Mouse (Mus musculus): ENCODE data around the gene Asna1.

Asna1 gene

GRCm38 (mm10) chr8:85025098-85025932, at the start of gene Asna1:
Gene Asna1 (minus strand): TSS chr8:85025281.
- peak; percentile 97 for DNase-seq (ENCODE audit: low read depth, low spot score)

DNA sequence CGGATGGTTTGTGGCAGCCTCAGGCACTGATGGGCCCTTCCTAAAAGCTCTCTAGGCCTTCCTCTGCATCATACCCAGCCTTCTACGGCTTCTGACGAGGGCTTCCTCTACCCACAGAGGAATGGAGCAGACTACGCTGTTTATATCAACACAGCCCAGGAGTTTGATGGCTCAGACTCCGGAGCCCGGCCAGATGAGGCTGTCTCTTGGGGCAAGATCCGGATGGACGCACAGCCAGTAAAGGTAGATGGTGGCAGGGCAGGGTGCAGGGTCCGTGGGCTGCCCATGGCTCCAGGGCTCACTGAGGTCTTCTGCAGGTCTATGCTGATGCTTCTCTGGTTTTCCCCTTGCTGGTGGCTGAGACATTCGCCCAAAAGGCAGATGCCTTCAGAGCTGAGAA, 49.5 kb upstream of the Asna1 start:
- DNase-seq (ENCODE audit: low read depth, low spot score) = no peak

GRCm38 (mm10) chr8:85074167-85074566, 49.1 kb upstream of the Asna1 start:
- no peak for DNase-seq (ENCODE audit: low read depth, low spot score)

DNA sequence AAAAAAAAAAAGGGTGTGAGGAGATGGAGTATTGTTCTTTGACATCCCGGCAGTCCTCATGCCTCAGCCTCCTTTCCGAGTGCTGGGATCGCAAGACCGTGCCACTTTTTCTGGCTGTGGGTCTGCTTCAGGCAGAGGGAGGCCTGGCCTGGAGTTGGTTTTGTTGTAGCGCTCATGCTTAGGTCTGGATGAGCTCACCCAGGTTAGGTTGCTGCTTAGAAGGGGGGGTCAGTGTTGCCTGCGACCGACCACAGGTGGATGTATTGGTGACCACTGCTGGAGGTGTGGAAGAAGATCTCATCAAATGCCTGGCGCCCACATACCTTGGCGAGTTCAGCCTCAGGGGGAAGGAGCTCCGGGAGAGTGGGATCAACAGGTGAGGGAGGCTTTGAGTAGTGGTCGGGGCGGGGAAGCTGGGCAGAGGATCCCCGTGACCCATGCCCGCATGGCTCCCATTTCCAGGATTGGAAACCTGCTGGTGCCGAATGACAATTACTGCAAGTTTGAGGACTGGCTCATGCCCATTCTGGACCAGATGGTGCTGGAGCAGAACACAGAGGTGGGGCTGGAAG, 48.0 kb upstream of the Asna1 start:
- no peak for DNase-seq (ENCODE audit: low read depth, low spot score)

DNA sequence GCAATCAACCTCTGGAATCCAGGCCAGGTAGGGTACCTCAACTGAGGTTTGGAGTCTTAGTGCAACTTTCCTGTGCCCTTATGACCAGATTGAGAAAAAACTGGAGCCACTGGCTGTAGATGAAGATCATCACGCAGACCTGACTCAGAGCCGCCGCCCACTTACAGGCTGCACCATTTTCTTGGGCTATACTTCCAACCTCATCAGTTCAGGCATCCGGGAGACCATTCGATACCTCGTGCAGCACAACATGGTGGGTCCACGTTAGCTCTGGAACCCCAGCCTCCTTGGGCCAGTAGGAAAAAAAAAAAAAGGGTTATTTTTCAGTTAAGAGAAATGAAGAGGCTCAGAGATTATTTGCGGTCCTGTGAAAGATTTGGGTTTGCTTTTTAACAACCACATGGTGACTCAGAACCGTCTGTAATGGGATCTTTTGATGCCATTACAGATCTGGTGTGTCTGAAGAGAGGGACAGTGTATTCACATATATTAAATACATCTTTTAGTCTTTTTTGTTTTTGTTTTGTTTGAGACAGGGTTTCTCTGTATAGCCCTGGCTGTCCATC, 47.4 kb upstream of the Asna1 start:
- DNase-seq (ENCODE audit: low read depth, low spot score) = no peak

DNA sequence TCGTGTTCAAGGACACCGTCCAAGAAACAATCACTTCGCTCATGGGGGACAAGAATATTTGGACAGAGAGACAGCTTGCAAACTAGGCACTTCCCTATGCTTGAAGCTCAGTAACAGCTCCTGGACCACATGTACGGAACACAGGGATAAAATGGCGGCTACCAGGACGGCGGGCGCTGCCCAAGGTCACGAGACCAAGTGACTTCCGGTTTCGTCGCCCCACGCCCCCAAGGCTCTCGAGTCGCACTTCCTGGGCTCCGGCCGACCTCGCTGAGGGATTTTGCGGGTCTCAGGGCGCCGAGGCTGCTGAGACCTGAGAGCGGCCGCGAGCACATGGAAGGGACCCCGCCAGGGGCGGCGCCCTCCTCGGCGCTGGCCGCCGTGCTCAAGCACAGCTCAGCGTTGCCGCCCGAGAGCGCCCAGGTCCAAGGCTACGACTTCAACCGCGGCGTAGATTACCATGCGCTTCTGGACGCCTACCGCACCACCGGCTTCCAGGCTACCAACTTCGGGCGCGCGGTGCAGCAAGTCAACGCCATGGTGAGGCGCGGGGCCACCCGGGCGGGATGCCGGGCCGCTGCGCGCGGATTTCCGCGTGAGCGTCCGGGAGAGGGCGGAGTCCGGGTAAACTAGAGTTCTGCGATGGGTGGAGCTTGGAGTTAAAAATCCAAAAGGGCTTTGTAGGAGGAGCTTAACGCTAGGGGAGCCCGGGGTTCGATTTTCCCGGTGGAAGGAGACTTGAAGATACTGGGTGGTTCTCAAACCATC, 46.6 kb upstream of the Asna1 start, which contains the start of gene Dhps:
TSS of gene Dhps (plus strand) at position 244 of the 768 bp plus-strand sequence.
- peak; percentile 88 for DNase-seq (ENCODE audit: low read depth, low spot score)

DNA sequence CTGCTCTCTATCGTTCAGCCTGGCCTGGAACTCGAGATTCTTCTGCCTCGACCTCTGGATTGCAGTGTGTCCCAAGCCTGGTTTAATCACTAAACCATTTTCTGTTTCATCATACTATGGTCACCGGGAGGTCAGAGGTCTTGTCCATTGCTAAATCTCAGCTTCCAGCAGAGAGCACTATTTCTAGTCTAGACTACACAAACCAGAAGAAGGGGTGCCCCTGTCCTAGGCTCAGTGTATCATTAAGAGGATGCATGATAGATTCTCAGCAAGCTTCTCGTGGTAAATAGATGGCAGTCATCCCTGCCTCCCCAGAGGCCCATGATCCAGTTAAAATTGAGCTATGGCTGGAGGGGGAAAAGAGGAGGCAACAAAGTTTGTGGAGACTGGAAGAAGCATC, 46.0 kb upstream of the Asna1 start:
- DNase-seq (ENCODE audit: low read depth, low spot score) = no peak

- DNase-seq (ENCODE audit: low read depth, low spot score) = no peak
These were observed 42.9 kb upstream of the Asna1 start, which contains the start of gene Gm5741 for GRCm38 (mm10) chr8:85067982-85068381. Gene Gm5741 (minus strand): TSS chr8:85067982.

- no peak for DNase-seq (ENCODE audit: low read depth, low spot score)
These were observed 42.1 kb upstream of the Asna1 start for GRCm38 (mm10) chr8:85067155-85067554.

- no peak for DNase-seq (ENCODE audit: low read depth, low spot score)
These were observed 40.1 kb upstream of the Asna1 start for GRCm38 (mm10) chr8:85065213-85065612.

DNA sequence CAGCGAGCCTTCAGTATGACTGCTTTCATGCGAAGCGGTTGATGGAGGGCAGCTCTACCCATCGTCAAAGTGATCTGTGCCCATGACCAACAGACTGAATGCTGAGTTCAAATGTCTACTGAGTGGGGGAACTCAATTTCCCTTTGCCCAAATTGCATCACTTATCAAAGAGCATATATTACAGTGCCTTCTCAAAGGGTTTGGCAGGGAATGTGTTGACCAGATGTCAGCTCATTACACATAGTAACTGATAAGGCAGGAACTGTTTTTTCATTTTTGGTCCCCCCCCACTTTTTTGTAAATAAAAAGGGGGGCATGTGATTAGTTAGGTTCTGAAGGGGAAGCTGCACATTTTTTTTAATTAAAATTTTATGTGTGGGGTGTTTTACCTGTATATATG, 37.5 kb upstream of the Asna1 start:
- DNase-seq (ENCODE audit: low read depth, low spot score) = no peak

DNA sequence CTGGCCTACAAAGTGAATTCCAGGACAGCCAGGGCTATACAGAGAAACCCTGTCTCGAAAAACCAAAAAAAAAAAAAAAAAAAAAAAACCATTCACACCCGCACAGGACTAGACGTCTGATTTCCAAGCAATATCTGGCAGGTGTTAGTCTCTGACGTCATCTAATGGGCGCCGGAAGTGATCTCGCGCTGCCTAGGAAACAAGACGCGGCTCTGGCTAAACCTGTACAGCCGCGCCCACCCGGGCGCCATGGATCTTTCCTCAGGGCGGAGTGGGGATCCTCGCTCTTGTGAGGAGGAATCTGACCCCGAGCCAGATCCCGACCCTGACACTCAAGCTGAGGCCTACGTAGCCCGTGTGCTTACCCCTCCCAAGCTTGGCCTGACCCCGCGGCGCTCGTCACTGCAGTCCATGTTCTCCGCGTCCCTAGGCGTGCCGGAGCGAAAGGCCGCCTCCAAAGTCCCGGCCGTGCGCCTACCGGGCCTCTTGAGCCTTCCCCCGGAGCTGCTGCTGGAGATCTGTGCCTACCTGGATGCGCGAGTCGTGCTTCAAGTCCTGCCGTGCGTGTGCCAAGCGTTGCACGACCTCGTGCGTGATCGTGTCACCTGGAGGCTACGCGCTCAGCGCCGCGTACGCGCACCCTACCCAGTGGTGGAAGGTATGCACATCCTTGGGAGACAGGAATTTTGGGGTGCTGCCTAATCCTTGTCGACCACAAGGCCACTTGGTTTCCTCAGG, 35.0 kb upstream of the Asna1 start, which contains the start of gene Fbxw9:
TSS of gene Fbxw9 (plus strand) at position 177 of the 738 bp plus-strand sequence.
- peak; percentile 93 for DNase-seq (ENCODE audit: low read depth, low spot score)

DNA sequence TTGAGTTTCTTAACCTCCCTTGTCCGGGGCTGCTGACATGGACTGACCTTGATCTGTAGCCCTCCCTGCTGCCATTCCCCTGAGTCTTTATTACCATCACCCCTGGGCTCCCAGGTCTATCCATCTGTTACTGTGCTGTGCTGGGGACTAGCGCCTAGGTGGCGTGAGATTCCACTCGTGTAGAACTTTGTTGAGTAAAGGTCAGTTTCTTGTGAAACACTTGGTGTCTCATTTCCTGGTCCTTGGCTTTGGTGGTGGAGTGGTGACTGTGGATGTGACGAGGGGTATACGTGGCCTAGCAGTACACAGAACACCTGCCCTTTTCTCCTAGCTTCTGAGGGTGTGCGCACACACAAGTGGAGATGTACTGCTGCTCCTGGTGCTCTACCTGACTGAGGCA, 32.3 kb upstream of the Asna1 start:
- DNase-seq (ENCODE audit: low read depth, low spot score) = no peak

GRCm38 (mm10) chr8:85043619-85044018, 18.5 kb upstream of the Asna1 start:
- DNase-seq (ENCODE audit: low read depth, low spot score) = no peak

GRCm38 (mm10) chr8:85037681-85038531, 12.8 kb upstream of the Asna1 start:
- DNase-seq (ENCODE audit: low read depth, low spot score) = no peak

DNA sequence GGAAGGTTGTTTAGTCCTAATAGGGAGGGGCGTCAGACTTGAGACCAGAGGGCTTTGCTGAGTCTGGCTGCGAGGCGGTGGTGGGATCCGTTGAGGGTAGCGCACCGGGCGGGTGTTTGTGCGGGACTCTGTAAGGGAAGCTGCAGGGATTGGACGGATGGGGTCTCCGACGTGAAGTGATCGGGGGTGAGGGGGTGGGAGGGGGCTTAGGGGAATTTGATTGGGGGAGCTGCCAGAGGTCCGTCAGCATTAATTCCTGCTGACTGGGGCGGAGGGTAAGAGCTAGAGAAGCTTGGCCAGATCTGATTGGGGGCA, 12.2 kb upstream of the Asna1 start:
- DNase-seq (ENCODE audit: low read depth, low spot score) = no peak

DNA sequence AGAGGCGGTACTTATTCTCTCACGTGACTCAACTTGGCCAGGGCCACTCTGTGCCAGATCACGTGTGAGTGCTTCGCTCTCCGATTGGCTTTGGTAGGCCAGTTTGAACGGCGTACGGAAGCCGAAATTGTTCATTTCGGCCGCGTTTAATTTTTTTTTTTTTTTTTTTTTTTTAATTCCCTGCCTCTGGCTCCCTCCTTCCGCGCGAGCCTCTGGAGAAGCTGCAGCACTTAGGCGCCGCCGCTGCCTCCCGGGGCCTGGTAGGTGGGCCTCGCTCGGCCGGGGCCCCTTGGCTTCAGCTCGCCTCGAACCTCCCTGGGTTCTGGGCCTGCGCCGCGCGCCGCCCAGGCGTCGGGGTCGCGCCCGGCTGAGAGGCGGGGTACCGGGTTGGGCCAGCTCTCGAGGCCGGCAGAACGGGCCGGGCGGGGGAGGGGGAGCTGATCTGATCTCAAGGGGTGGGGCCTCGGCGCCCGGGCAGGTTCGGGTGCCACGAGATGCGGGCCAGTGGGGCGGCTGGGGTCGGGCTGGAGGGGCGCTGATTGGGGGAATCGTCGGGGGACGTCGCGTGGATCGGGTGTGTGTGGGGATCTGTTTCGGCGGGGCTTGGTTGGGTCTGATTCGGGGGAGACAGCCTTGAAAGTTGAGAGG, 11.8 kb upstream of the Asna1 start, which contains the start of gene Tnpo2:
TSS of gene Tnpo2 (plus strand) at position 198 of the 648 bp plus-strand sequence.
- DNase-seq (ENCODE audit: low read depth, low spot score) = peak; percentile 99

DNA sequence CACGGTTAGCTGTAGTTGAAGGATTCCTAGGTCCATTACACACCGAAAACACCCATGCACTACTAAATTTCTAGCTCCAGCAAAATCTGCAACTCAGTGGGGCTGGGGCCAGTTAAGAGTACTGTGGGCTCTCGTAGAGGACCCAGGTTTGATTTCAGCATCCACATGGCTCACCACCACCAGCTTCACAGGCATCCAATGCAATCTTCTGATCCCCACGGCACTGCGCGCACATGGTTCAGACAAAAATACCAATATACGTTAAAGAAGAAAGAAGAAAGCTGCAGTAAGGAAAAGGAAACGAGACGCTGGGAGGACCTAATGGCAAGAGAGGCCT, 11.3 kb upstream of the Asna1 start:
- DNase-seq (ENCODE audit: low read depth, low spot score) = no peak

- DNase-seq (ENCODE audit: low read depth, low spot score) = no peak
These were observed 10.7 kb upstream of the Asna1 start for GRCm38 (mm10) chr8:85035728-85036310.

Measured in telencephalon, adult 2 months (tissue).